Comparison of ENCODE assay signal across 8 mouse cellular contexts in the genomic region with DNA sequence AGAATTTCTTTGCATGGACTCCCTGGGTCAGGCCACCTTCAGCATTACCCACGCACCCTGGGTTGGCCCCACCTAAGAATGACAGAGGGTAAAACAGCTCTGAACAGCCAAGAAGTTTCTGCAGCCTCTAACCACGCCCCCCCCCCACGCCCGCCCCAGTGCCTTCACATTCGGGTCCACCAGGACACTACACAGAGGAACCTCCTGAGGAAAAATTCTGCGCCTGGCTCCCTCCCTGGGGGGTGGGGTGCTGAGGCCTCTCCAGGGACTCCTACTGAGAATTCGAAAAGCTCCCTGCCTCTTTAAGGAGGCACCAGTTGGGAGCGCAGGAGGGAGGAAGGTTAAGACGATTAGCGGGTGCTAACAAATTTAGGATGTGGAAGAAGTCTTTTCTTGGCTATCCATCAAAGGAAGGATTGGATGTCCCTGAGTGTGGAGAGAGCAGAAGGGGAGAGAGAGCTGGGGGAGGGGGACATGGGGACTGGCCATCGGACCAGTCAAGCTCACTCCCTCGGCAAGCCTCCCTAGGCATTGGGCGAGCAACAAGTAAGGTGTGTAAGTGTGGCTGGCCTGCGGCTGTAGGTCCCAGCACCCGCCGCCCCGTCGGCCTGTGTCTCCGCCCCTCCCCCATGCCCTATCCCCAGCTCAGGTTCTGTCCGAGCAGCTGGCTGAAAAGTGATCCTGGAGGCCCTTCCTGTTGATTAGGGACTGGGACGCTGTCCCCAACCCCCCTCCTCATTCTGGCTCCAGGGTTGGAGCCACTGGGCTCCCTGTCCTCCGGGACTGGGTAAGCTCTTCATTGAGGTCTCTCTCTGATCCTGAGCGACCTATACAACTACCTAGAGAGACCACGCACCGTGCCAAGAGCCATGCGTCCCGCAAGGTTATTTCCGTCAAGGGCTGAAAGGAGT. TPM values are rescaled to one million over a fixed set of nuclear protein-coding genes. Genes with fewer than 3 reads are reported as not detected.
DNase-seq lines count a peak whose midpoint lies in the region; ATAC-seq and TF ChIP-seq lines count a peak whose summit lies in the region.

No protein-coding gene starts in this region.

- H3K4me2 ChIP-seq in embryonic facial prominence, embryonic 12.5 days (replicated peaks) = peak overlapping the region; percentile 48
- H3K4me2 ChIP-seq in hindbrain, embryonic 14.5 days (replicated peaks) = peak overlapping the region; percentile 38
- H3K4me2 ChIP-seq in midbrain, embryonic 12.5 days (replicated peaks) = peak overlapping the region; percentile 39

- H3K27ac ChIP-seq in cerebellum, adult 2 months (ENCODE audit: insufficient read depth, low read length) = no peak overlapping the region
- H3K27ac ChIP-seq in embryonic facial prominence, embryonic 12.5 days = no peak overlapping the region
- no peak overlapping the region for H3K27ac ChIP-seq in hindbrain, embryonic 14.5 days
- H3K27ac ChIP-seq in midbrain, embryonic 12.5 days (replicated peaks) = no peak overlapping the region

- peak overlapping the region; percentile 31 for H3K4me3 ChIP-seq in cerebellum, adult 2 months (replicated peaks; ENCODE audit: insufficient read depth, low read depth, low read length)
- H3K4me3 ChIP-seq in embryonic facial prominence, embryonic 12.5 days = peak overlapping the region; percentile 19; the same call in 1 of the 2 replicates
- H3K4me3 ChIP-seq in hindbrain, embryonic 14.5 days (replicated peaks; ENCODE audit: low read length) = 0 out of 2 replicates have a peak overlapping the region, but pooled peaks have one; percentile 3
- H3K4me3 ChIP-seq in midbrain, embryonic 12.5 days = peak overlapping the region; percentile 15

- H3K4me1 ChIP-seq in cerebellum, adult 2 months (ENCODE audit: control insufficient read depth, insufficient read depth, low read length) = no peaks in the 10 kb centered on the region
- H3K4me1 ChIP-seq in embryonic facial prominence, embryonic 12.5 days = peaks cover 28% of the 10 kb centered on the region
- H3K4me1 ChIP-seq in hindbrain, embryonic 14.5 days (replicated peaks; ENCODE audit: control insufficient read depth, insufficient read depth, low read length) = 0 out of 2 replicates have a peak, but pooled peaks cover 5% of the 10 kb centered on the region
- H3K4me1 ChIP-seq in midbrain, embryonic 12.5 days = peaks cover 14% of the 10 kb centered on the region

- no peak for TF ChIP-seq CTCF in cerebellum, adult 2 months (IDR thresholded peaks at IDR 0.05; ENCODE audit: borderline replicate concordance, insufficient read depth, low read depth, low read length)

- WGBS in cerebellum, adult 2 months = 5% methylated on average over 28 of the region's 28 CpGs
- WGBS in embryonic facial prominence, embryonic 12.5 days = 1% methylated on average over 28 of the region's 28 CpGs
- 3% methylated on average over 28 of the region's 28 CpGs for WGBS in hindbrain, embryonic 14.5 days
- WGBS in midbrain, embryonic 12.5 days = 2% methylated on average over 28 of the region's 28 CpGs

- H3K36me3 ChIP-seq in embryonic facial prominence, embryonic 12.5 days = no peaks in the 10 kb centered on the region
- no peaks in the 10 kb centered on the region for H3K36me3 ChIP-seq in hindbrain, embryonic 14.5 days (replicated peaks; ENCODE audit: control insufficient read depth, insufficient read depth)
- H3K36me3 ChIP-seq in midbrain, embryonic 12.5 days = no peaks in the 10 kb centered on the region

- ATAC-seq in embryonic facial prominence, embryonic 12.5 days (ENCODE audit: insufficient number of reproducible peaks, insufficient read depth, low FRiP score, low TSS enrichment) = 0 out of 2 replicates have a peak, but pooled peaks have one; percentile 50
- no peak for ATAC-seq in hindbrain, embryonic 14.5 days (ENCODE audit: low FRiP score)
- ATAC-seq in midbrain, embryonic 12.5 days (ENCODE audit: low FRiP score, low read depth) = no peak

- no peaks in the 10 kb centered on the region for H3K27me3 ChIP-seq in cerebellum, adult 2 months (ENCODE audit: control insufficient read depth, insufficient read depth, low read length)
- H3K27me3 ChIP-seq in embryonic facial prominence, embryonic 12.5 days = peaks cover 6% of the 10 kb centered on the region
- peaks cover 14% of the 10 kb centered on the region for H3K27me3 ChIP-seq in hindbrain, embryonic 14.5 days (ENCODE audit: control insufficient read depth, insufficient read depth, low read length)
- peaks cover 43% of the 10 kb centered on the region for H3K27me3 ChIP-seq in midbrain, embryonic 12.5 days

- H3K9me3 ChIP-seq in embryonic facial prominence, embryonic 12.5 days = no peaks in the 10 kb centered on the region
- no peaks in the 10 kb centered on the region for H3K9me3 ChIP-seq in hindbrain, embryonic 14.5 days (ENCODE audit: control insufficient read depth, low read length)
- H3K9me3 ChIP-seq in midbrain, embryonic 12.5 days = no peaks in the 10 kb centered on the region

- no peak for DNase-seq in cerebellum, adult 2 months
- no peak for DNase-seq in cerebellum, postnatal 36 days
- DNase-seq in hindbrain, embryonic 14.5 days (ENCODE audit: low spot score) = no peak
- no peak for DNase-seq in urinary bladder, postnatal 25 days (ENCODE audit: low spot score)
- DNase-seq in urinary bladder, adult 18-20 months (ENCODE audit: low spot score in 2 of 2) = no peak
- DNase-seq in thymus, postnatal 14 days = no peak

- H3K9ac ChIP-seq in embryonic facial prominence, embryonic 12.5 days = no peak overlapping the region
- H3K9ac ChIP-seq in hindbrain, embryonic 14.5 days = no peak overlapping the region
- H3K9ac ChIP-seq in midbrain, embryonic 12.5 days (replicated peaks) = no peak overlapping the region

- no peak for TF ChIP-seq POLR2A in cerebellum, adult 2 months (IDR thresholded peaks at IDR 0.05; ENCODE audit: borderline replicate concordance, insufficient read depth, low read length)

RNA-seq across cellular contexts. Expression of a gene that starts 42.4 kb away (rescaled TPM):
- polyA plus RNA-seq in cerebellum, adult 2 months (2012; rRNA removed) = 1.8 and 2.7 TPM in 2 replicates
- polyA plus RNA-seq in embryonic facial prominence, embryonic 12.5 days (2016; fragmentation: Nextera tagmentation; extraction: Ambion mirVana) = 6.9 and 8.4 TPM in 2 replicates
- 2.8 and 2.9 TPM in 2 replicates for polyA plus RNA-seq in hindbrain, embryonic 14.5 days (2014; fragmentation: Nextera tagmentation; extraction: Ambion mirVana)
- polyA plus RNA-seq in midbrain, embryonic 12.5 days (2016; fragmentation: Nextera tagmentation; extraction: Ambion mirVana) = 3.1 and 4.4 TPM in 2 replicates
